Comparison of ENCODE assay signal across 26 mouse cellular contexts in genomic region chr6:87680418-87680817, GRCm38 (mm10). TPM values are rescaled to one million over a fixed set of nuclear protein-coding genes. Genes with fewer than 3 reads are reported as not detected.
DNase-seq lines count a peak whose midpoint lies in the region; ATAC-seq and TF ChIP-seq lines count a peak whose summit lies in the region.
"Had no signal": no experiment of that assay in that cellular context is flagged by ENCODE, and none has a peak within 500 bp of the region (broad histone marks: within the 10 kb centered on the region; RNA-seq: fewer than 3 reads in every experiment).

No protein-coding gene starts in this region.

- no peaks in the 10 kb centered on the region for H3K9me3 ChIP-seq in forebrain, postnatal 0 days (ENCODE audit: low read length)
- H3K9me3 ChIP-seq in forebrain, embryonic 16.5 days (ENCODE audit: control insufficient read depth, low read length), result no peaks in the 10 kb centered on the region
- H3K9me3 ChIP-seq in neural tube, embryonic 12.5 days, result 0 out of 2 replicates have a peak, but pooled peaks cover 5% of the 10 kb centered on the region
- H3K9me3 ChIP-seq in hindbrain, postnatal 0 days (ENCODE audit: low read length), result no peaks in the 10 kb centered on the region
- H3K9me3 ChIP-seq: forebrain, embryonic 15.5 days; liver, embryonic 12.5 days; midbrain, embryonic 13.5 days; stomach, embryonic 15.5 days had no signal

- H3K4me1 ChIP-seq in forebrain, postnatal 0 days (ENCODE audit: insufficient read depth), result no peaks in the 10 kb centered on the region
- no peaks in the 10 kb centered on the region for H3K4me1 ChIP-seq in forebrain, embryonic 16.5 days (replicated peaks; ENCODE audit: control insufficient read depth, insufficient read depth, low read length)
- peaks cover 3% of the 10 kb centered on the region; the same call in 1 of the 2 replicates for H3K4me1 ChIP-seq in neural tube, embryonic 12.5 days
- no peaks in the 10 kb centered on the region for H3K4me1 ChIP-seq in hindbrain, postnatal 0 days (ENCODE audit: insufficient read depth, low read length)
- H3K4me1 ChIP-seq in thymus, adult 2 months (replicated peaks; ENCODE audit: control insufficient read depth, insufficient read depth, low read length), result no peaks in the 10 kb centered on the region
- H3K4me1 ChIP-seq: midbrain, embryonic 13.5 days; stomach, embryonic 15.5 days had no signal

- H3K9ac ChIP-seq in forebrain, postnatal 0 days, result no peak overlapping the region
- H3K9ac ChIP-seq in forebrain, embryonic 16.5 days (replicated peaks; ENCODE audit: low read depth, low read length), result no peak overlapping the region
- H3K9ac ChIP-seq in neural tube, embryonic 12.5 days, result no peak overlapping the region
- H3K9ac ChIP-seq in hindbrain, postnatal 0 days (replicated peaks; ENCODE audit: low read length), result no peak overlapping the region
- H3K9ac ChIP-seq: forebrain, embryonic 15.5 days; liver, embryonic 12.5 days; liver, postnatal 0 days; midbrain, embryonic 13.5 days; stomach, embryonic 15.5 days had no signal

- 33% methylated on average over 3 of the region's 3 CpGs for WGBS in forebrain, postnatal 0 days
- 51% methylated on average over 3 of the region's 3 CpGs for WGBS in forebrain, embryonic 16.5 days
- 25% methylated on average over 3 of the region's 3 CpGs for WGBS in neural tube, embryonic 12.5 days
- WGBS in hindbrain, postnatal 0 days, result 16% methylated on average over 3 of the region's 3 CpGs
- WGBS in thymus, adult 2 months, result 84% methylated on average over 3 of the region's 3 CpGs

- no peak overlapping the region for H3K4me2 ChIP-seq in forebrain, postnatal 0 days (ENCODE audit: low read depth)
- H3K4me2 ChIP-seq in forebrain, embryonic 16.5 days (ENCODE audit: low read length), result no peak overlapping the region
- H3K4me2 ChIP-seq in neural tube, embryonic 12.5 days (replicated peaks), result no peak overlapping the region
- H3K4me2 ChIP-seq in hindbrain, postnatal 0 days (ENCODE audit: low read depth, low read length), result no peak overlapping the region
- H3K4me2 ChIP-seq: forebrain, embryonic 15.5 days; liver, embryonic 12.5 days; midbrain, embryonic 13.5 days; stomach, embryonic 15.5 days had no signal

- no peak; the same call in 1 of the 2 replicates for ATAC-seq in forebrain, postnatal 0 days
- no peak for ATAC-seq in forebrain, embryonic 16.5 days
- 0 out of 2 replicates have a peak, but pooled peaks have one; percentile 61 for ATAC-seq in neural tube, embryonic 12.5 days (ENCODE audit: low FRiP score, low read depth)
- ATAC-seq in hindbrain, postnatal 0 days, result peak; percentile 66
- ATAC-seq: CD4-positive, CD25-positive, alpha-beta regulatory T cell, adult 4 months; forebrain, embryonic 15.5 days; intestine, embryonic 16.5 days; liver, embryonic 12.5 days; liver, postnatal 0 days; midbrain, embryonic 13.5 days had no signal

- no peak for TF ChIP-seq POLR2A in thymus, adult 2 months (IDR thresholded peaks at IDR 0.05; ENCODE audit: control insufficient read depth, extremely low read depth, insufficient read depth, low read length, poor library complexity)

- no peaks in the 10 kb centered on the region for H3K36me3 ChIP-seq in forebrain, postnatal 0 days (ENCODE audit: insufficient read depth)
- H3K36me3 ChIP-seq in forebrain, embryonic 16.5 days (ENCODE audit: control insufficient read depth, insufficient read depth), result no peaks in the 10 kb centered on the region
- no peaks in the 10 kb centered on the region for H3K36me3 ChIP-seq in neural tube, embryonic 12.5 days
- H3K36me3 ChIP-seq in hindbrain, postnatal 0 days (ENCODE audit: insufficient read depth, low read length), result no peaks in the 10 kb centered on the region
- no peaks in the 10 kb centered on the region for H3K36me3 ChIP-seq in thymus, adult 2 months (ENCODE audit: control insufficient read depth, insufficient read depth, low read length)
- H3K36me3 ChIP-seq: forebrain, embryonic 15.5 days; liver, embryonic 12.5 days; midbrain, embryonic 13.5 days; stomach, embryonic 15.5 days had no signal

- peak; percentile 16 for DNase-seq in forebrain, postnatal 0 days
- no peak for DNase-seq in neural tube, embryonic 10.5 days (ENCODE audit: extremely low spot score, low spot score)
- DNase-seq in hindbrain, postnatal 0 days (ENCODE audit: low spot score), result peak; percentile 33
- DNase-seq in kidney, adult 8-10 months, result no peak
- DNase-seq in thymus, adult 2 months, result no peak
- DNase-seq: adrenal gland, postnatal 14 days; cerebellum, adult 11-12 months; cerebellum, adult 9-11 months; kidney, adult 9 months; kidney, postnatal 10 days; layer of hippocampus, postnatal 36 days; left cerebral cortex, postnatal 4 days; liver, postnatal 0 days; lung, postnatal 36 days; thymus, adult 18-20 months; thymus, postnatal 36 days had no signal

- no peaks in the 10 kb centered on the region for H3K27me3 ChIP-seq in forebrain, postnatal 0 days (ENCODE audit: insufficient read depth, low read length)
- no peaks in the 10 kb centered on the region for H3K27me3 ChIP-seq in forebrain, embryonic 16.5 days (replicated peaks; ENCODE audit: control insufficient read depth, insufficient read depth, low read length)
- no peaks in the 10 kb centered on the region for H3K27me3 ChIP-seq in neural tube, embryonic 12.5 days (replicated peaks)
- H3K27me3 ChIP-seq in hindbrain, postnatal 0 days (ENCODE audit: insufficient read depth, low read length), result no peaks in the 10 kb centered on the region
- H3K27me3 ChIP-seq in thymus, adult 2 months (ENCODE audit: control insufficient read depth, insufficient read depth, low read length), result no peaks in the 10 kb centered on the region
- H3K27me3 ChIP-seq: forebrain, embryonic 15.5 days; midbrain, embryonic 13.5 days; stomach, embryonic 15.5 days had no signal

- H3K27ac ChIP-seq in forebrain, postnatal 0 days (ENCODE audit: low read depth, low read length), result no peak overlapping the region
- H3K27ac ChIP-seq in forebrain, embryonic 16.5 days (ENCODE audit: low read length), result no peak overlapping the region
- no peak overlapping the region for H3K27ac ChIP-seq in neural tube, embryonic 12.5 days
- no peak overlapping the region for H3K27ac ChIP-seq in hindbrain, postnatal 0 days
- H3K27ac ChIP-seq in thymus, adult 2 months (ENCODE audit: control insufficient read depth, insufficient read depth, low read length), result no peak overlapping the region
- H3K27ac ChIP-seq: forebrain, embryonic 15.5 days; liver, embryonic 12.5 days; midbrain, embryonic 13.5 days; stomach, embryonic 15.5 days had no signal

- no peak for TF ChIP-seq CTCF in forebrain, postnatal 0 days (IDR thresholded peaks at IDR 0.05; ENCODE audit: low read depth)
- TF ChIP-seq CTCF in hindbrain, postnatal 0 days (IDR thresholded peaks at IDR 0.05; ENCODE audit: low read depth), result no peak
- TF ChIP-seq CTCF in thymus, adult 2 months (IDR thresholded peaks at IDR 0.05; ENCODE audit: borderline replicate concordance, control insufficient read depth, extremely low read depth, insufficient read depth, low read length, poor library complexity), result no peak

- H3K4me3 ChIP-seq in forebrain, postnatal 0 days (ENCODE audit: low read depth, low read length), result no peak overlapping the region
- H3K4me3 ChIP-seq in forebrain, embryonic 16.5 days (replicated peaks; ENCODE audit: low read length), result no peak overlapping the region
- no peak overlapping the region for H3K4me3 ChIP-seq in neural tube, embryonic 12.5 days
- H3K4me3 ChIP-seq in hindbrain, postnatal 0 days (ENCODE audit: low read length), result no peak overlapping the region
- no peak overlapping the region for H3K4me3 ChIP-seq in thymus, adult 2 months (ENCODE audit: control insufficient read depth, insufficient read depth, low read length)
- H3K4me3 ChIP-seq: forebrain, embryonic 15.5 days; liver, embryonic 12.5 days; midbrain, embryonic 13.5 days; stomach, embryonic 15.5 days had no signal

RNA-seq across cellular contexts. Expression of gene Aplf, which starts 8.4 kb away (rescaled TPM):
- 8.1 and 9.1 TPM in 2 replicates for total RNA-seq in forebrain, postnatal 0 days (2014; rRNA removed)
- polyA plus RNA-seq in forebrain, postnatal 0 days (2015; fragmentation: Nextera tagmentation; extraction: Ambion mirVana), result 8.8 and 12.0 TPM in 2 replicates
- polyA plus RNA-seq in forebrain, embryonic 16.5 days (2015; fragmentation: Nextera tagmentation; extraction: Ambion mirVana), result 13.6 and 15.3 TPM in 2 replicates
- 12.3 and 13.0 TPM in 2 replicates for polyA plus RNA-seq in neural tube, embryonic 12.5 days (2016; fragmentation: Nextera tagmentation; extraction: Ambion mirVana)
- total RNA-seq in hindbrain, postnatal 0 days (2014; rRNA removed), result 5.5 and 7.1 TPM in 2 replicates
- polyA plus RNA-seq in hindbrain, postnatal 0 days (2015; fragmentation: Nextera tagmentation; extraction: Ambion mirVana), result 5.6 and 5.9 TPM in 2 replicates
- 6.8 and 6.9 TPM in 2 replicates for polyA plus RNA-seq in thymus, adult 2 months (2012; rRNA removed)

RNA-seq across cellular contexts. Expression of gene Efcc1, which starts 50.3 kb away (rescaled TPM):
- total RNA-seq in forebrain, postnatal 0 days (2014; rRNA removed), result 4.8 and 7.3 TPM in 2 replicates
- 4.7 and 7.8 TPM in 2 replicates for polyA plus RNA-seq in forebrain, postnatal 0 days (2015; fragmentation: Nextera tagmentation; extraction: Ambion mirVana)
- 1.8 and 2.3 TPM in 2 replicates for polyA plus RNA-seq in forebrain, embryonic 16.5 days (2015; fragmentation: Nextera tagmentation; extraction: Ambion mirVana)
- 8.7 and 9.3 TPM in 2 replicates for polyA plus RNA-seq in neural tube, embryonic 12.5 days (2016; fragmentation: Nextera tagmentation; extraction: Ambion mirVana)
- total RNA-seq in hindbrain, postnatal 0 days (2014; rRNA removed), result 5.4 and 22.0 TPM in 2 replicates
- 8.3 TPM in 2 replicates for polyA plus RNA-seq in hindbrain, postnatal 0 days (2015; fragmentation: Nextera tagmentation; extraction: Ambion mirVana)
- polyA plus RNA-seq in thymus, adult 2 months (2012; rRNA removed), result 0.17 and 0.55 TPM in 2 replicates
- total RNA-seq: megakaryocyte, adult 5-6 weeks; monocyte, adult 5-6 weeks had no signal

Comparison
In these comparisons a context has a peak if more than half of its experiments do, and no peak if none do; other contexts are left out.
1. ATAC-seq: peak in neural tube, embryonic 12.5 days (single experiment) and hindbrain, postnatal 0 days (single experiment); none in forebrain, postnatal 0 days (single experiment) and forebrain, embryonic 16.5 days (single experiment).
2. DNase-seq: peak in forebrain, postnatal 0 days (single experiment) and hindbrain, postnatal 0 days (single experiment); none in neural tube, embryonic 10.5 days (single experiment), kidney, adult 8-10 months (0 of 2) and thymus, adult 2 months (single experiment).